Mouse (Mus musculus): ENCODE measurements at regions not wholly inside any gene's neighbourhood (a gene's known extent, or its start where the extent isn't known, plus 50 kb on each side); places are given as distances from the start of the nearest gene placed in this dataset.

DNA sequence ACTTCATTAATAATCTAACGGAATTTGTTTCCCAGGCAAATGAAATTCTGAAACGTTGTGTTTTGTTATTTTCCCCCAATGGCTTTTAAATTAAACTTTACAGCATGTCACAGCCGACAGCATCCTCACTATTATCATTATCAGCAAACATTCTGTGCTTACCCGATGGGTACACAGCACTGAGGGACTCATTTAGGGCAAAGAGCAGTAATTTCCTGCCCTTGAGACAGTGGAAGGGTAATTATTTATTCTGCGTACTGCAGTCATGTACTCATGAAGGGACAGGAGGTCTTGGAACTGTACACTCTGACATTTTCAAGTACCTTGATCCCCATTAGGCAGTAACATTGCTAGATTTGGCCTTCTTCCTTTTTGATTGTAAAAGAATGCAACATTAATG is 235.5 kb upstream of the Fam3c start:
- Histone ChIP-seq H3K9me3 (replicated peaks) (no peaks in the 10 kb centered on the region), H3K9ac (no peak overlapping the region), H3K27me3 (no peaks in the 10 kb centered on the region), H3K36me3 (no peaks in the 10 kb centered on the region), H3K4me1 (no peaks in the 10 kb centered on the region), H3K27ac (no peak overlapping the region), H3K4me2 (no peak overlapping the region), H3K4me3 (replicated peaks) (no peak overlapping the region)
- WGBS, result 68% methylated on average over 5 of the region's 5 CpGs
- ATAC-seq (replicated peaks; ENCODE audit: low FRiP score), result no peak

DNA sequence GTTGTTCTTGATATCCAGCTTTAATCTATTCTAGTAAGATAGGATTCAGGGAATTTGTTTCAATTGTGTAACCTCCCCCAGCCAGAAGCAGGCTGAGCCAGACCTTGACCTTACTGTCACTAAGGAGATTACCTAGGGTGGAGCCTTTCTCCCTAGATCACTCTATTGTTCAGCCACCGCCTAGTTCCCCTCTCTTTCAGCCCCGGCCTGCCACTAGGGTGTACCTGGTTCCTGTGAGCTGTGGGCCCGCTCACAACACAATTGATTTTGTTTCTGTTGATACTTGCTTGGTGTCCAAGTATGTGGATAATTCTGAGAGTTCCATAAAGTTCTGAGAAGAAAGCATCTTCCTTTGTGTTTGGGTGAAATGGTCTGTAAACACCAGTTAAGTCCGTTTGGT is 228.8 kb upstream of the Fam3c start:
- Histone ChIP-seq H3K4me2 (no peak overlapping the region), H3K9me3 (replicated peaks) (no peaks in the 10 kb centered on the region), H3K36me3 (no peaks in the 10 kb centered on the region), H3K27ac (no peak overlapping the region), H3K4me1 (no peaks in the 10 kb centered on the region), H3K27me3 (no peaks in the 10 kb centered on the region), H3K9ac (no peak overlapping the region), H3K4me3 (replicated peaks) (no peak overlapping the region)
- no peak for ATAC-seq (replicated peaks; ENCODE audit: low FRiP score)
- WGBS, result 76% methylated on average over 4 of the region's 4 CpGs

- no peak for ATAC-seq (replicated peaks; ENCODE audit: low FRiP score)
- no peaks in the 10 kb centered on the region for H3K4me1 ChIP-seq
- no peak overlapping the region for H3K4me3 ChIP-seq (replicated peaks)
- no peak overlapping the region for H3K9ac ChIP-seq
- H3K27me3 ChIP-seq, result no peaks in the 10 kb centered on the region
- no peak overlapping the region for H3K4me2 ChIP-seq
- no peak overlapping the region for H3K27ac ChIP-seq
- no peaks in the 10 kb centered on the region for H3K36me3 ChIP-seq
- no peaks in the 10 kb centered on the region for H3K9me3 ChIP-seq (replicated peaks)
- WGBS, result 56% methylated on average over 1 of the region's 1 CpGs
These were observed 216.9 kb upstream of the Fam3c start for GRCm38 (mm10) chr6:22572925-22573324.

- ATAC-seq (replicated peaks; ENCODE audit: low FRiP score), result no peak
- Histone ChIP-seq H3K9me3 (replicated peaks) (no peaks in the 10 kb centered on the region), H3K27ac (no peak overlapping the region), H3K9ac (no peak overlapping the region), H3K4me2 (no peak overlapping the region), H3K4me3 (replicated peaks) (no peak overlapping the region), H3K27me3 (no peaks in the 10 kb centered on the region), H3K36me3 (no peaks in the 10 kb centered on the region), H3K4me1 (no peaks in the 10 kb centered on the region)
- 89% methylated on average over 9 of the region's 9 CpGs for WGBS
These were observed 211.8 kb upstream of the Fam3c start for GRCm38 (mm10) chr6:22567891-22568290.

DNA sequence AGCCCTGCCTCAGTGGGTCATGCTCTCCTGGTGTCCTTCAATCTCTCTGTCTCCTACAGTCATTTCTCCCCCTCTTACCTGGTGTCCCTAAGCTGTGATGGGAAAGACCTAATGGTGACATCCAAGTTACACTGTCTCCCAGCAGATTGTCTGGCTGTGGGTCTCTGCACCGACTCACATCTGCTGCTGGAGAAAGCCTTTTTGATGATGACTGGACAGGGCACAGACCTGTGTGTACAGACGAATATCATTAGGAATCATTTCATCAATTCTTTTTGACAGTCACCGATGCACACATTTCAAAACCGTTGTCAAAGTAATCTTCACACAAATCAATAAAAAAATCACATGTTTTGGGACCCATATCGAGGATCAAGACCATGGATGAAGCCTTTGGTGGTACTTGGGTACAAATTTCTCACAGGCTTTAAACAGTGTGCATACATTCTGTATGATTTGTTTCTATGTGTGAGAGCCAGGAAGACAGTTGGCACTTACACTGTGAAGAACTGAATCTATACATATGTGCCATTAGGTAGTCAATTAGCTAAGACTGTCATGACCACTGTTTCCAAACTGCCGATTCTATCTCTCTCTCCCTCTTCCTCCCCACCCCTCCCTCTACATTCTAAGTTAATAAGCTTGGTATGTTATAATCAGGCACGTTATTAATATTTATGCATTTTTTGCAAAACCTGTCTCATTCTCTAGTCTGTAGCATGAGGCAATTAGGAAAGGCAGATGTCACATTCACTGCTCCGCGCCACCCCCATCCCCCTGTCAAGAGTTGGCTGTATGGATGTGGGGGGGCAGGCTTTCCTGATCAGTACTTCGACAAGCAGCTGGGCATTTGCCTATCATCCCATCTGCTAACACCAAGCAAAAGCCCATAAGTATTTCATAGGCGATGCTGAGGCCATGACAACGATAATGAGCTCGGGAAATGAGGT is 192.5 kb upstream of the Fam3c start:
- H3K9ac ChIP-seq, result no peak overlapping the region
- no peaks in the 10 kb centered on the region for H3K4me1 ChIP-seq
- H3K4me3 ChIP-seq (replicated peaks), result no peak overlapping the region
- no peaks in the 10 kb centered on the region for H3K36me3 ChIP-seq
- no peak overlapping the region for H3K27ac ChIP-seq
- H3K27me3 ChIP-seq, result no peaks in the 10 kb centered on the region
- no peak overlapping the region for H3K4me2 ChIP-seq
- H3K9me3 ChIP-seq (replicated peaks), result no peaks in the 10 kb centered on the region
- no peak for ATAC-seq (replicated peaks; ENCODE audit: low FRiP score)
- 80% methylated on average over 13 of the region's 13 CpGs for WGBS

- 78% methylated on average over 2 of the region's 2 CpGs for WGBS
- Histone ChIP-seq H3K27ac (no peak overlapping the region), H3K27me3 (no peaks in the 10 kb centered on the region), H3K36me3 (no peaks in the 10 kb centered on the region), H3K4me3 (replicated peaks) (no peak overlapping the region), H3K9ac (no peak overlapping the region), H3K4me1 (no peaks in the 10 kb centered on the region), H3K4me2 (no peak overlapping the region), H3K9me3 (replicated peaks) (no peaks in the 10 kb centered on the region)
- ATAC-seq (replicated peaks; ENCODE audit: low FRiP score), result no peak
These were observed 185.6 kb upstream of the Fam3c start for GRCm38 (mm10) chr6:22541603-22542002.

DNA sequence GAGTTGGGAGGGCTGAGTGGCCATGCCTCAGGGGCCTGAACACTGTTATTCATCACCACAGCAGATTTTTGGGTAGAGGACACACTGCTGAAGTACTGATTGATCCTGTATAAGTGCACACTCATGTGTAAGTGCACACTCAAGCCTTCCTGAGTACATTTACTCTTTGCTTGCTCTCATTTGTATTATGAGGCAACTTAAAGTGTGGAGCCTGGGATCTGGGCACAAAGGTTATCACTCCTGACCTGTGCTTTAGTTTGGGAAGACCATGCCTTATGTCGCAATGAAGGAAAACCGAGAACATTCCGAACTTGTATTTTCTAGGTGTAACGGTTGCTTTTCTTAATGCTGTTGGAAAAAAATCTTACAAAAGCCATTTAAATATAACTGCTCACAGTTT is 182.2 kb upstream of the Fam3c start:
- no peak for ATAC-seq (replicated peaks; ENCODE audit: low FRiP score)
- no peaks in the 10 kb centered on the region for H3K9me3 ChIP-seq (replicated peaks)
- H3K4me2 ChIP-seq, result no peak overlapping the region
- H3K27ac ChIP-seq, result no peak overlapping the region
- H3K4me3 ChIP-seq (replicated peaks), result no peak overlapping the region
- H3K36me3 ChIP-seq, result no peaks in the 10 kb centered on the region
- WGBS, result 92% methylated on average over 4 of the region's 4 CpGs
- H3K4me1 ChIP-seq, result no peaks in the 10 kb centered on the region
- H3K27me3 ChIP-seq, result no peaks in the 10 kb centered on the region
- no peak overlapping the region for H3K9ac ChIP-seq

DNA sequence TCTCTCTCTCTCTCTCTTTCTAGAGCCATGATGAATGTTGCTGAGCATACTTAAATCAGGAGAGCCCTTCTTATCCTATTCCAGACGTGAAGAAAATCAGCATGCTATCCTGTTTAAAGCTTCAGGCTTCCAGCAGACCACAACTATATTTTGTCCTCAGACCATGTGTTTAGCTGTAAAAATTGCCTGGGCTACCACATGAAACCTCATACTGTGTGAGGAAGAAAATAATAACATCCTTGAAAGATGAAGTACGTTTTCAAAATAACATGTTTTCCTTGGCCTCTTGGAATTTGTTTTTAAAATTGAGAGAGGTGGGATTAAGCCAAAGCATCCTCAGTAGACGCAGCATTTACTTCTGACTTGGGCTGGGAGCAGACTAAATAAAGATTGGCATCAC is 168.3 kb upstream of the Fam3c start:
- Histone ChIP-seq H3K27ac (no peak overlapping the region), H3K4me2 (no peak overlapping the region), H3K9me3 (replicated peaks) (no peaks in the 10 kb centered on the region), H3K9ac (no peak overlapping the region), H3K36me3 (no peaks in the 10 kb centered on the region), H3K4me1 (no peaks in the 10 kb centered on the region), H3K4me3 (replicated peaks) (no peak overlapping the region), H3K27me3 (no peaks in the 10 kb centered on the region)
- no peak for ATAC-seq (replicated peaks; ENCODE audit: low FRiP score)
- WGBS, result 80% methylated on average over 3 of the region's 3 CpGs

DNA sequence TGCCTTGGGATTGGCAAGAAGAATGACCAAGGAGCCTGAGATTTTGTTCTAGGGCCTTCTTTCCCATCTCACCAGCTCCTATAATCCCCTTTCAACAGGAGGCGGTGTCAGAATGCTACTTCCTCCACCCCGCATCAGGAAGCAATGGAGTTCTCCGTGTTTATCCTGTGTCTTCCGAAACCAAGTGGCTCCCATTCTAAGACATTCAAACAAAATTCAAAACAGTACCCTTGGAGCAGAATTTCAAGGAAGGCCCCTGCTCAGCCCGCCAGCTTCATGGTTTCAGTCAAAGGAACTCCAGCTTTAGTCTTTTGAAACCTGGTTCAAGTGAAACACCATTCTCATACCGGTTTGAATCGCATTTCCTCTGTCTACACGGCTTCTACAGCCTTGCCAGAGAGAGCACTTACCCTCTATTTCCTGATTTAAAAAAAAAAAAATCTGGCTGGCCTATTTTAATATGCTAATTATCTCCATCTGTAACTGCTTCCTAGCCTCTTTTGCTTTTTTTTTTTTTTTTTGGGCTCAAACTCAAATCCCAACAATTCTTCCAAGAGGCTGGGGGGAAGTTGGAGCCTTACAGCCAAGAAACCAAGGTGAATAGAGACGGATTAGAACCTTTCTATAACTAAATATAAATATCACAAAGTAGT is 167.7 kb upstream of the Fam3c start:
- Histone ChIP-seq H3K27me3 (no peaks in the 10 kb centered on the region), H3K9me3 (replicated peaks) (no peaks in the 10 kb centered on the region), H3K4me3 (replicated peaks) (no peak overlapping the region), H3K27ac (no peak overlapping the region), H3K36me3 (no peaks in the 10 kb centered on the region), H3K9ac (no peak overlapping the region), H3K4me2 (no peak overlapping the region), H3K4me1 (no peaks in the 10 kb centered on the region)
- ATAC-seq (replicated peaks; ENCODE audit: low FRiP score), result no peak
- WGBS, result 80% methylated on average over 9 of the region's 9 CpGs

GRCm38 (mm10) chr6:22506871-22507270 is 150.8 kb upstream of the Fam3c start:
- no peak for ATAC-seq (replicated peaks; ENCODE audit: low FRiP score)
- WGBS, result 67% methylated on average over 1 of the region's 1 CpGs

DNA sequence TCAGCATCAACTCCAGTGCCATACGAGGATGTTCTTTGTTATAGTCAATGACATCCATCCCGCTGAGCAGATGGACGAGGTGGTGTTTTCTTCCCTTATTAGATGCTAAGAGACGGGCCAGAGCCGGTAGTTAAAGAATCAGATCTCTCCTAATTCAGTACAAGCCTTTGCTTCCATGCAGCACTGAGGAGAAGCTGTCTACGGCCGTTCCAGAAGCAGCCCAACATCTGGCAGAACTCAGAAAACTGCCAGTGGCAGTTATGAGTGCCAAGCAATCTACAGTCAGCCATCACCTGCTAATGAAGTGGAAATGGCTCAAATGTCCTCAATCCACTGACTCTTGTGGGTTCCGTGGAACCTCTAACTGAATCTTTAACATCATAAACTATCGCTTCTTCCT is 141.3 kb upstream of the Fam3c start:
- H3K9ac ChIP-seq, result no peak overlapping the region
- ATAC-seq (replicated peaks; ENCODE audit: low FRiP score), result no peak
- no peaks in the 10 kb centered on the region for H3K27me3 ChIP-seq
- H3K4me3 ChIP-seq (replicated peaks), result no peak overlapping the region
- H3K9me3 ChIP-seq (replicated peaks), result no peaks in the 10 kb centered on the region
- H3K36me3 ChIP-seq, result no peaks in the 10 kb centered on the region
- no peak overlapping the region for H3K4me2 ChIP-seq
- no peaks in the 10 kb centered on the region for H3K4me1 ChIP-seq
- 77% methylated on average over 9 of the region's 9 CpGs for WGBS
- H3K27ac ChIP-seq, result no peak overlapping the region

More at GRCm38 (mm10) chr6:22506871-22507270, 150.8 kb upstream of the Fam3c start:
- Histone ChIP-seq H3K36me3 (no peaks in the 10 kb centered on the region), H3K27me3 (no peaks in the 10 kb centered on the region), H3K9me3 (replicated peaks) (no peaks in the 10 kb centered on the region), H3K4me2 (no peak overlapping the region), H3K27ac (no peak overlapping the region), H3K4me1 (no peaks in the 10 kb centered on the region), H3K9ac (no peak overlapping the region), H3K4me3 (replicated peaks) (no peak overlapping the region)

GRCm38 (mm10) chr6:22496471-22496870 is 140.4 kb upstream of the Fam3c start:
- H3K9ac ChIP-seq, result no peak overlapping the region
- no peaks in the 10 kb centered on the region for H3K4me1 ChIP-seq
- H3K27ac ChIP-seq, result no peak overlapping the region
- ATAC-seq (replicated peaks; ENCODE audit: low FRiP score), result no peak
- H3K4me2 ChIP-seq, result no peak overlapping the region
- H3K27me3 ChIP-seq, result no peaks in the 10 kb centered on the region
- no peak overlapping the region for H3K4me3 ChIP-seq (replicated peaks)
- 87% methylated on average over 1 of the region's 1 CpGs for WGBS
- no peaks in the 10 kb centered on the region for H3K9me3 ChIP-seq (replicated peaks)
- no peaks in the 10 kb centered on the region for H3K36me3 ChIP-seq
